Mouse (Mus musculus): Measurements from ENCODE around the gene Kmt2a. TPM values are rescaled to one million over a fixed set of nuclear protein-coding genes. Genes with fewer than 3 reads are reported as not detected.

The Kmt2a gene
- total and polyA plus RNA-seq, 2 experiments from 2014 or later, result 20.0 to 28.0 TPM

DNA sequence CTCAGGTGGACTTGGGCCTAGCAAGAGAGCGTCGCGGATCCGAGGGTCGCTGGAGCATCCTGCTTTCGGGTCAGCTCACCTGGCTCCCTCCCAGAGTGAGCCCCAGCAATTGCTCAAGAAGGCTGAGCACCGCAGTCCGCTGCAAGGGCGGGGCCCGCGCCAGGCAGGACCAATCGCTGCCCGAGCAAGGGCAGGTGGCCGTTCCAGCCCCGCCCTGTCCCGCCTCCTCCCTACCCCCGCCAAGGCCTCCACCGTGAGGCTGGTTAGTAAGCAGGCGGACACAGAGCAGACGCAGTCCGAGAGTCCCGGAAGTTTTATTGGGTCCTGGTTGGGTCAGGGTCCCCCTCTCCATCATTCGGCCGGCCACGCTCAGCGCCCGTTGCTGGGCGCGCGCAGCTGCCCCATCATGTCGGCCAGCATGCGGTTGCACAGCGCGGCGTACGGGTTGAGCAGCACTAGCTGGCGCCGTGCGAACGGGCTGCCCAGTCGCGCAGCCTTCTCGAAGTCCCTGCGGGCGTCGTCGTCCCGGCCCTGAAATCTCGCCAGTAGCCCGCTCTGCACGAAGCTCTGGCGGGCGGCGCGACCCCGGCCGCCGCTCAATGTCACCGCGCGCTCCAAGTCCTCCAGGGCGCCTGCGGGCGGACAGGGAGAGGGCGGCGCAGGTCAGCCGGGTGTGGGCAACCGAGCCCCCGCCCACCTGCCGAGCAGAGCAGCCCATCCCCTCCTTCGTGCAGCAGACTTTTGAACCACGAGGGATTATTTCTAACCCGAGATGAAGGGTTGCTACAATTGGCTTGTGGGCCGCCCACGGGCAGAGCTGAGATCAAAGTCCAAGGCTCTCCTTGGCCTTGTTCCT lies 81.8 kb downstream of the Kmt2a start, which contains the start of gene Tmem25:
Tmem25 (minus strand) TSS at position 206 of the 856 bp plus-strand sequence.
- under 1% methylated on average over 75 of the region's 75 CpGs for WGBS
- TF ChIP-seq CTCF (IDR thresholded peaks at IDR 0.05), result no peak
- peak within 1 kb of the TSS; percentile 69 for H3K27ac ChIP-seq (ENCODE audit: low read depth, low read length)
- H3K4me1 ChIP-seq (ENCODE audit: insufficient read depth, low read length), result no peaks in the 10 kb centered on the region
- H3K27me3 ChIP-seq (ENCODE audit: insufficient read depth, low read length), result no peaks in the 10 kb centered on the region
- no peaks in the 10 kb centered on the region for H3K9me3 ChIP-seq (ENCODE audit: low read length)
- H3K9ac ChIP-seq (replicated peaks; ENCODE audit: low read length, poor library complexity, severe bottlenecking), result peak within 1 kb of the TSS; percentile 66
- peak within 1 kb of the TSS; percentile 94 for H3K4me2 ChIP-seq (ENCODE audit: low read depth, low read length, poor library complexity, severe bottlenecking)
- DNase-seq (ENCODE audit: low spot score), result peak; percentile 92
- H3K36me3 ChIP-seq (ENCODE audit: insufficient read depth, low read length), result peaks cover 19% of the 10 kb centered on the region; the same call in 1 of the 2 replicates
- ATAC-seq (ENCODE audit: low FRiP score), result peak; percentile 93
- H3K4me3 ChIP-seq (ENCODE audit: low read depth, low read length), result peak within 1 kb of the TSS; percentile 57

- no peak for TF ChIP-seq CTCF (IDR thresholded peaks at IDR 0.05)
- WGBS, result 45% methylated on average over 7 of the region's 7 CpGs
- peaks cover 15% of the 10 kb centered on the region; the same call in 1 of the 2 replicates for H3K36me3 ChIP-seq (ENCODE audit: insufficient read depth, low read length)
- no peaks in the 10 kb centered on the region for H3K4me1 ChIP-seq (ENCODE audit: insufficient read depth, low read length)
- no peak overlapping the region for H3K27ac ChIP-seq (ENCODE audit: low read depth, low read length)
- H3K27me3 ChIP-seq (ENCODE audit: insufficient read depth, low read length), result no peaks in the 10 kb centered on the region
- H3K9ac ChIP-seq (replicated peaks; ENCODE audit: low read length, poor library complexity, severe bottlenecking), result peak overlapping the region; percentile 66
- ATAC-seq (ENCODE audit: low FRiP score) (no peak), DNase-seq (ENCODE audit: low spot score) (peak; percentile 6)
- peak overlapping the region; percentile 94 for H3K4me2 ChIP-seq (ENCODE audit: low read depth, low read length, poor library complexity, severe bottlenecking)
- H3K9me3 ChIP-seq (ENCODE audit: low read length), result no peaks in the 10 kb centered on the region
- peak overlapping the region; percentile 57 for H3K4me3 ChIP-seq (ENCODE audit: low read depth, low read length)
These were observed 82.8 kb downstream of the Kmt2a start for GRCm38 (mm10) chr9:44798298-44798697.

DNA sequence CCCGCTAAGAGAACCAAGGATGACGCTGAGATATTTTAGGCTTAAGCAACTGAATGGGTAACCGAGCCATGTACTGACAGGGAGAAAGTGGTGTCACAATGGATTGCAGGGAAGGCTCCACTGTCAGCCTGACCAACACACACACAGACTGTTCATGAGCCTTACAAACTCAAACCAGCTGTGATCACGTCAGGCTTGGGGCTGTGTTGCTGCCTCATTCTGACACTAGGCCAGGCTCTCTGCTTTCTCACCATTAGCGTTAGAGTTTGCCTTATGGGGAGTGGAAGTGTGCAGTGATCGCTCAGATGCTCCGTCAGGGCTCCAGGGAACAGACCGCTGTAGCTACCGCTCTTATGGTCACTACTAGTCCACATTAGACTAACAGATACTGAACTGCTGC lies 88.3 kb downstream of the Kmt2a start:
- Histone ChIP-seq H3K36me3 (ENCODE audit: insufficient read depth, low read length) (peaks cover 50% of the 10 kb centered on the region), H3K27ac (ENCODE audit: low read depth, low read length) (no peak overlapping the region), H3K9me3 (ENCODE audit: low read length) (no peaks in the 10 kb centered on the region), H3K4me2 (ENCODE audit: low read depth, low read length, poor library complexity, severe bottlenecking) (no peak overlapping the region), H3K4me1 (ENCODE audit: insufficient read depth, low read length) (no peaks in the 10 kb centered on the region), H3K27me3 (ENCODE audit: insufficient read depth, low read length) (no peaks in the 10 kb centered on the region), H3K9ac (replicated peaks; ENCODE audit: low read length, poor library complexity, severe bottlenecking) (no peak overlapping the region), H3K4me3 (ENCODE audit: low read depth, low read length) (no peak overlapping the region)
- no peak for DNase-seq (ENCODE audit: low spot score)
- WGBS, result 78% methylated on average over 9 of the region's 9 CpGs
- ATAC-seq (ENCODE audit: low FRiP score), result no peak
- no peak for TF ChIP-seq CTCF (IDR thresholded peaks at IDR 0.05)

- H3K9ac ChIP-seq (replicated peaks; ENCODE audit: low read length, poor library complexity, severe bottlenecking), result peak overlapping the region; percentile 91
- peak overlapping the region; percentile 83 for H3K27ac ChIP-seq (ENCODE audit: low read depth, low read length)
- ATAC-seq (ENCODE audit: low FRiP score) (peak; percentile 99), DNase-seq (ENCODE audit: low spot score) (peak; percentile 98)
- H3K4me1 ChIP-seq (ENCODE audit: insufficient read depth, low read length), result no peaks in the 10 kb centered on the region
- peak; percentile 94 for TF ChIP-seq CTCF (IDR thresholded peaks at IDR 0.05)
- peak overlapping the region; percentile 87 for H3K4me2 ChIP-seq (ENCODE audit: low read depth, low read length, poor library complexity, severe bottlenecking)
- H3K9me3 ChIP-seq (ENCODE audit: low read length), result no peaks in the 10 kb centered on the region
- peak overlapping the region; percentile 63 for H3K4me3 ChIP-seq (ENCODE audit: low read depth, low read length)
- 0 out of 2 replicates have a peak, but pooled peaks cover 4% of the 10 kb centered on the region for H3K36me3 ChIP-seq (ENCODE audit: insufficient read depth, low read length)
- no peaks in the 10 kb centered on the region for H3K27me3 ChIP-seq (ENCODE audit: insufficient read depth, low read length)
- under 1% methylated on average over 41 of the region's 41 CpGs for WGBS
These were observed 108.1 kb downstream of the Kmt2a start for GRCm38 (mm10) chr9:44772750-44773651.

DNA sequence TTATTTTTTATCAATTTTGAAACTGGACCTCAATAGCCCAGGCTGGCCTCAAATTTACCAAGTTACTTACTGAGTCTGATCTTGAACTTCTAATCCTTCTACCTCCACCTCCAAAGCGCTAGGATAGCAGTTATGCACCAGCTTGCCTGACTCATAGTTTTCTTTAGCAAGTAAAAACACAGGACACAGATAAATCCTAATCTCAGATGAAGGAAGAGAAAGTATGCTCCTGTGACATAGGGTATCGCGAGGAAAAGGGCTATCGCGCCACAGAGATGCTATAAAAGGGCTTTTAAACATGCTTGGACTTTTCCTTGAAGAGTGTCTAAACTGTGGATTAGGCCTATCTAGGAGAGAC lies 108.7 kb downstream of the Kmt2a start:
- no peak overlapping the region for H3K9ac ChIP-seq (replicated peaks; ENCODE audit: low read length, poor library complexity, severe bottlenecking)
- no peaks in the 10 kb centered on the region for H3K4me1 ChIP-seq (ENCODE audit: insufficient read depth, low read length)
- H3K36me3 ChIP-seq (ENCODE audit: insufficient read depth, low read length), result 0 out of 2 replicates have a peak, but pooled peaks cover 4% of the 10 kb centered on the region
- WGBS, result 26% methylated on average over 5 of the region's 5 CpGs
- H3K4me3 ChIP-seq (ENCODE audit: low read depth, low read length), result no peak overlapping the region
- ATAC-seq (ENCODE audit: low FRiP score) (no peak), DNase-seq (ENCODE audit: low spot score) (no peak)
- no peaks in the 10 kb centered on the region for H3K27me3 ChIP-seq (ENCODE audit: insufficient read depth, low read length)
- TF ChIP-seq CTCF (IDR thresholded peaks at IDR 0.05), result no peak
- no peaks in the 10 kb centered on the region for H3K9me3 ChIP-seq (ENCODE audit: low read length)
- peak overlapping the region; percentile 65; the same call in 1 of the 2 replicates for H3K27ac ChIP-seq (ENCODE audit: low read depth, low read length)
- no peak overlapping the region for H3K4me2 ChIP-seq (ENCODE audit: low read depth, low read length, poor library complexity, severe bottlenecking)

Measured in midbrain, postnatal 0 days (tissue).